Mouse (Mus musculus): ENCODE measurements around the gene Dpp6. TPM values are rescaled to one million over a fixed set of nuclear protein-coding genes. Genes with fewer than 3 reads are reported as not detected.
A peak's percentile ranks its signal among the peaks of the same experiment; 100 is the strongest.

The Dpp6 gene
- polyA plus RNA-seq, 1 experiment from 2014 or later: 12.7 TPM

DNA sequence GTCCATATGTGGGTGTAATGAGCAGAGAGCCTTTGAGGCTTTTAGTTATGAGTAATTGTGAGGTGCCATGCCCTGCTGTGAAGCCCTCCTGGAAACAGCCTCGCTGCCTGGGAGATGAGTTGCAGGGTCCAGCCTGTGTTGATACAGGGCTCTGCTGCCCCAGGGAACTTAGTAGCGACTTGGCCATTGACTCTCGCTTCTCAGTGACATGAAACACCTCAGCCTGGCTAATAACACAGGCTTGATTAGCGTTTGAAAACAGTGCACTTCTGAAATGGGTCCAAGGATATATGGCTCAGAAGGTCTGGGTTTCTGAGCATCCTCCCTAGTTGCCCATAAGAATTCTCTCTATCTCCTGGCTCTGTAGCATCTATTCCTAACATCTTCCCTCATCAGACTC lies 91.6 kb downstream of the Dpp6 start:
- 69% methylated on average over 4 of the region's 4 CpGs for WGBS
- Histone ChIP-seq H3K27ac (no peak overlapping the region), H3K4me1 (replicated peaks) (peaks cover 29% of the 10 kb centered on the region), H3K36me3 (no peaks in the 10 kb centered on the region), H3K9me3 (no peaks in the 10 kb centered on the region), H3K4me3 (no peak overlapping the region), H3K27me3 (ENCODE audit: insufficient read depth, poor library complexity, severe bottlenecking) (no peaks in the 10 kb centered on the region)
- DNase-seq (ENCODE audit: low spot score): no peak

DNA sequence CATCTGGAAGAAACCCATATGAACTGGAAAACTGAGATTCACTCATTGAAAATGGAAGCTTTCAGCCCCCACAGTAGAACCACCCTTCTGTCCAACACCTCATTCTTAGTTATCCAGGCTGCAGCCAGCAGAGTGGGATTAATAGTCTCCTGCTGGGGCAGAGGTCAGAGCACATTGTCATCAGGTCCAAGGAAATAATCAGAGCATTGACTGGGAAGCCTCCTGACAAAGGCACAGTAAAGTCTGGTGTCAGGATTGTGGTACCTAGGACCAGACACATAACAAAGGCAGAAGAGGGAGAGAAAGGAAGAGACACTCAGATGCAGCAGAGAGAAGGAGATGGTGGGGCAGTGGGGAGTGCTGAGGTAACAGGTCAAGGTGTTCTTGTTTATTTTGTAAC lies 93.3 kb downstream of the Dpp6 start:
- Histone ChIP-seq H3K36me3 (no peaks in the 10 kb centered on the region), H3K9me3 (no peaks in the 10 kb centered on the region), H3K27ac (no peak overlapping the region), H3K27me3 (ENCODE audit: insufficient read depth, poor library complexity, severe bottlenecking) (no peaks in the 10 kb centered on the region), H3K4me1 (replicated peaks) (peaks cover 13% of the 10 kb centered on the region), H3K4me3 (no peak overlapping the region)
- no peak for DNase-seq (ENCODE audit: low spot score)

DNA sequence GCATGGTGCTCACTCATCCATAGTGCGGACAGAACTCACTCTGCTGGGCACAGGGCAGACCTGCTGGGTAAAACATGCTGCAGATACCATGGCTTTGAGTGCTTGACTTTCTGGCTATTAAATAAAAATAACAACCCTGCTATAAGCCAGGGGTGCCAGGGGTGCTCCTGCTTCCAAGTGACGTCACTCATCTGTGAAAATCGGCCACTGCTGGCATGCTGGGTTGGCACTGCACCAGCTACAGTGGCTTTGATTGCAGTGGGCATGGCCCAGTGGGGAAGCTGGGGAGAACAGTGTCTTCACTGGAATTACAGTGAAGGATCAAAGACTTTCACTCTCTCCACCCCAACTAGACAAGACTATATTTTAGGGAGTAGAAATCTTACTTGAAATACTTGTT lies 95.0 kb downstream of the Dpp6 start:
- no peaks in the 10 kb centered on the region for H3K36me3 ChIP-seq
- no peak overlapping the region for H3K27ac ChIP-seq
- H3K4me3 ChIP-seq: no peak overlapping the region
- H3K27me3 ChIP-seq (ENCODE audit: insufficient read depth, poor library complexity, severe bottlenecking): no peaks in the 10 kb centered on the region
- 89% methylated on average over 3 of the region's 3 CpGs for WGBS
- peaks cover 5% of the 10 kb centered on the region for H3K4me1 ChIP-seq (replicated peaks)
- no peaks in the 10 kb centered on the region for H3K9me3 ChIP-seq
- DNase-seq (ENCODE audit: low spot score): no peak

DNA sequence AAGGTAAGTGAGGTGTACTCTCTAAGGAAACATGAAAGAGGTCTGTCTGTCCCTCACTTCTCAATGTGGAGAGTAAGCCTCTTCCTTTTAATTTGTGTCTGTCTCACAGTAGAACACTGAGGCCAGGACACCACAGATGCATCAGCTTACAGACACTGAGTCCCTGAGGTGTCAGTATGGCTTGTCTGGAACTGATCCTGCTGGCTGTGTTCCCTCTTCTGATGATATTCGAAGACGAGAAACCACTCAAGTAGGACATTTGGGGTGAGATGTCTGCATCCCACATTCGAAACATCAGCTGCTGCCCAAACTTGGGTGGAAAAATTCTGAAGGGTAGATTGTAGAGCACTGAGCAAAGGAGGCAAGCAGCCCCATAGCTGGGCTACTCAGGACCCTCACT lies 101.8 kb downstream of the Dpp6 start:
- no peak for DNase-seq (ENCODE audit: low spot score)
- no peak overlapping the region for H3K27ac ChIP-seq
- no peak overlapping the region for H3K4me3 ChIP-seq
- 91% methylated on average over 3 of the region's 3 CpGs for WGBS
- no peaks in the 10 kb centered on the region for H3K36me3 ChIP-seq
- no peaks in the 10 kb centered on the region for H3K9me3 ChIP-seq
- H3K4me1 ChIP-seq (replicated peaks): no peaks in the 10 kb centered on the region
- no peaks in the 10 kb centered on the region for H3K27me3 ChIP-seq (ENCODE audit: insufficient read depth, poor library complexity, severe bottlenecking)

DNA sequence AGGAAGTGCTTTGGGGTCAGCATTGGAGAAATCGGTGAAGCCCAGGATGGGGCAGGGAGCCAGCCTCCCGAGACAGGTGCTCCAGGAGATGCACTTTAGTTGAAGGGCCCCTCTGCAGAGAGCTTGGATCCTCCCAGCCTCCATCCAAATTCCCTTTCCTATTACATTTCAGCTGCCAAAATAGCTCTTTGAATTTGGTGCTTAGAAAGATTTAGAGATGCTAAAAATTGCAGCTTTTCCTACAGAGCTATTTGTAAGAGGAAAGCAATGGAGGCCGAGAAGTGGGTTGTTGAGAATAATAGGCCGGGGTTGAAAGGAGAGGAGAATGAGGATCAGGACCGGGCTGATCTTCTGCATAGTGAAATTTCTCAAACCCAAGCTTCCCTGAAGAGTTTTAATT lies 107.5 kb downstream of the Dpp6 start:
- H3K4me1 ChIP-seq (replicated peaks): no peaks in the 10 kb centered on the region
- no peak for DNase-seq (ENCODE audit: low spot score)
- H3K36me3 ChIP-seq: no peaks in the 10 kb centered on the region
- no peaks in the 10 kb centered on the region for H3K9me3 ChIP-seq
- no peaks in the 10 kb centered on the region for H3K27me3 ChIP-seq (ENCODE audit: insufficient read depth, poor library complexity, severe bottlenecking)
- WGBS: 90% methylated on average over 5 of the region's 5 CpGs
- no peak overlapping the region for H3K27ac ChIP-seq
- H3K4me3 ChIP-seq: no peak overlapping the region

DNA sequence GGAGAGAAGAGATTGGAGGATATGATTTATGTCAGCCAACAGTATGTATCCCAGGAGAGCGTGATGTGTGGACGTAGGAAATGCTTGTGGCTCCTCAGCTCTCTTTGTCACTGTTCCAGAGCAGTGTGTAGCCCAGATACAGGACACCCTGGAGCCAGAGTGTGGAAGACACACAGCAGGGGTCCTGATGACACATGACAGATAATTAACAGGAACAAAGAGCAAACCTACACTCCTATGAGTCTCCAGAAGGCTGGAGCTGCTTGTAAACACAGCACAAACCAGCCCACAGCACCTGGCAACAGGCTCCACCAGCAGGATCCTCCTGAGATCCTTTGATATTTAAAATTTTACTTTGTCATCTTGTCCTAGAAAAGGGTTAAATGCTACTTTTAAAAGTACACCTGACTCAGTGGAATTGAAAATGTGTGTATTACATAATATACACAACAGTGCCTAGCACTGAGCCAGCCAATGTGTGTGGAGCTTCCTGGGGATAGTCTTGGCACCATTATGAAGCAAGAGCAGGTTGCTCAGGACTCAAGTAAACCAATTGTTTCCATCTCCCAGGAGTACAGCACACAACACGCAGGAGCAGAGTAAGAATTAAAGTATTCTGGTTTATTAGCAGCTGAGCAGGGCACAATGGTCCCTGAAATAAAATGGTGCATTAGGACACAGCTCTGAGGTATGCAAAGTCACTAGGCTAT lies 115.6 kb downstream of the Dpp6 start:
- DNase-seq (ENCODE audit: low spot score): no peak
- 0 out of 2 replicates have a peak, but pooled peaks cover 4% of the 10 kb centered on the region for H3K4me1 ChIP-seq (replicated peaks)
- no peak overlapping the region for H3K27ac ChIP-seq
- no peak overlapping the region for H3K4me3 ChIP-seq
- no peaks in the 10 kb centered on the region for H3K27me3 ChIP-seq (ENCODE audit: insufficient read depth, poor library complexity, severe bottlenecking)
- 58% methylated on average over 3 of the region's 3 CpGs for WGBS
- H3K9me3 ChIP-seq: no peaks in the 10 kb centered on the region
- no peaks in the 10 kb centered on the region for H3K36me3 ChIP-seq

DNA sequence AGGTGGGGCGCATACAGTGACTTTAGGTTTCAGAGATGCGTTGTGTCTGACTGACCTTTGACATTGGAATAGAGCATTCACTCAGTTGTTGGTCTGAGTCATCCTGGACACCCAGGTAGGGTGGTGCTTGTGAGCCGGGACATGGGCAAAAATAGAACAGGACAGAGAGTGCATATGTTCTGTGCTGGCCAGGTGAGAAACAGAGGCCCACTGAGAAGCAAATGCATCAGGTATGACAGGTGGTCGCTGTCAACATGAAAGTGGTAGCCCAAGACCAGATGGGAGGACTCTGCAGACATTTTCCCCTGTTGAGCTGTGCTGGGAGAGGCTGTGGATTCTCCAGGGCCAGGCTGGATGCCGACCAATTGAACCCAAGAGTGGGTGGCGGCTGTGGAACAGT lies 117.9 kb downstream of the Dpp6 start:
- 0 out of 2 replicates have a peak, but pooled peaks cover 4% of the 10 kb centered on the region for H3K4me1 ChIP-seq (replicated peaks)
- no peak overlapping the region for H3K4me3 ChIP-seq
- no peaks in the 10 kb centered on the region for H3K27me3 ChIP-seq (ENCODE audit: insufficient read depth, poor library complexity, severe bottlenecking)
- H3K36me3 ChIP-seq: no peaks in the 10 kb centered on the region
- DNase-seq (ENCODE audit: low spot score): no peak
- H3K27ac ChIP-seq: no peak overlapping the region
- 86% methylated on average over 6 of the region's 6 CpGs for WGBS
- no peaks in the 10 kb centered on the region for H3K9me3 ChIP-seq

DNA sequence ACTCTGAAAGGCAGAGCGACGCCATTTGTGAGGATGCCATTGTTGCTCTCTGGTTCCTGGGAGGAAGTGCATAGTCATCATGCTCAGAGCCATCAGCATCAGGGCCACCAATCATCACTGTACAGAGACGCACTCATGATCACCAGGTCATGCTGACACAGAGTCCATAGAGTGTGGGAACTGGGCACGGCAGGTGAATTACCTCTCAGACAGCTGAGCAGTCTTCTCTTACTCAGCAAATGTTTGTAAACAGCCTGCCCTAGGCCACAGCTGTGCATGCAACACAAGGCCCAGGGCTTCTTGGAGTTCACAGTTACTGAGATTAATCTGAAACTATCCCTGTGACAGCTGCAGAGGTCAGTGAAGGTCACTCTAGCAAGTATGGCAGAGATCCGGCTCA lies 124.5 kb downstream of the Dpp6 start:
- DNase-seq (ENCODE audit: low spot score): no peak
- no peaks in the 10 kb centered on the region for H3K9me3 ChIP-seq
- H3K36me3 ChIP-seq: no peaks in the 10 kb centered on the region
- H3K4me3 ChIP-seq: no peak overlapping the region
- H3K4me1 ChIP-seq (replicated peaks): 0 out of 2 replicates have a peak, but pooled peaks cover 3% of the 10 kb centered on the region
- WGBS: 85% methylated on average over 5 of the region's 5 CpGs
- no peak overlapping the region for H3K27ac ChIP-seq
- H3K27me3 ChIP-seq (ENCODE audit: insufficient read depth, poor library complexity, severe bottlenecking): no peaks in the 10 kb centered on the region

DNA sequence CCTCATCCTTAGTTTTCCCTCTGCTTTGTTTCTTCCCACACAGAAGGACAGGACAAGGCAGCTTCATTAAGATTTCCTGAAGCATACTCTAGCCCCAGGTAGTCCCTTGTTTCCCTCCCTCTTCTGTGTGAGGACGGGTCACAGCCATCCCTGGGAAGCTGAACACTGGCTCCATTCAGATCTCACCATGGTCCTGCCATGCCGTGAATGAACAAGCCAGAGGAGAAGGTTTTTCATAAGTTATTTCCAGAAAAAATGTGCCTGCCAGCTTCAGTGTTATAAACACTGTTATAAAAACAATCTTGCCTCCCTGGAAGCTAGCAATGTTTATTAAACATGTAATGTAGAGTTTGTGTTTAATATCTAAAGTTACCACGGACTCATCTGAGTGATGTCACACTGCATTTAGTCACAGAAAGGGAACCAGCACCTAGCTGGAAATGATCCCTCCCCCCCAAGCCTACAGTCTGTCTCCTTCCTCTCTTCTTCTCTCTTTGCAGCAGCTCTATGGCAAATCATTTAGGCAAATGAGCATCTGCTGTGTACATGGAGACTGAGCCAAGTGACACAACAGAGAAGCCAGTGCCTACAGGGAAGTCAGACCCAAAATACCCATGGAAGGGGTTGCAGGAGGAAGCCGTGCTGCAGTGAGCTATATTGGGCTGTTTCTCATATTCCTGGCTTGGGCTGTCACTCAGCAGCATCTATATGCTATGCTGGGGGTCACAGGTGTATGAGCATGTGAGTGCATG lies 128.3 kb downstream of the Dpp6 start:
- no peaks in the 10 kb centered on the region for H3K27me3 ChIP-seq (ENCODE audit: insufficient read depth, poor library complexity, severe bottlenecking)
- no peak for DNase-seq (ENCODE audit: low spot score)
- no peaks in the 10 kb centered on the region for H3K9me3 ChIP-seq
- 0 out of 2 replicates have a peak, but pooled peaks cover 3% of the 10 kb centered on the region for H3K4me1 ChIP-seq (replicated peaks)
- H3K36me3 ChIP-seq: no peaks in the 10 kb centered on the region
- 65% methylated on average over 4 of the region's 4 CpGs for WGBS
- no peak overlapping the region for H3K4me3 ChIP-seq
- H3K27ac ChIP-seq: no peak overlapping the region

DNA sequence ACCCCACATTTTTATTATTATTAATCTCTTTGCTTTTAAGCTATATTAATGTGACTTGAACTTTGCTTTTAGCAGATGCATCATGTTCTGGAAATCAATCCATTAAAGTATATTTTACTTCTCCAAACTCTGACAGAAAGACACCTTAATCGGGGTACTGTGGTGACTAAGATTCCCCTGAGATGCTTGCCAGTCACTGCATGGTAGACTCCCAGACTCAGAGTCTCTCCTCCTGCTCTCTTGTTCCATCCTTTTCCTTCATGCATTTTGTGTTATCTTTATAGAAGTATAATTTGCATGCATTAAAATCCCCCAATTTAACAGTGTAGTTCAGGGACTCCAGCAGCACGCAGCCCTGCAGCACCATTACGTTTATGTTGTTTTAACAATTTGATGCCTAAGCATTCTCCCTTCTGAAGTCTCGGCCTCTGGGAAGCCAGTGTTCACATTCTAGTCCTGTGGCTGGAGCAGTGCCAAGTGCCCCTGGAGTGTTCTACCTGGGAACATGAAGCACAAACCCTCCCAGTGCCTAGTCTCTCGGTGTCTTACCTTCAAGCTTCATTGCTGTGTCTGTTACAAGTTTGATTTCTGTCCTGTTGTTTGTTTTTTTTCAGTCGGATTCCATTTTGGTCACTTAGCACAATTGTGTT lies 153.1 kb downstream of the Dpp6 start:
- H3K4me3 ChIP-seq: no peak overlapping the region
- DNase-seq (ENCODE audit: low spot score): no peak
- H3K27me3 ChIP-seq (ENCODE audit: insufficient read depth, poor library complexity, severe bottlenecking): no peaks in the 10 kb centered on the region
- no peak overlapping the region for H3K27ac ChIP-seq
- no peaks in the 10 kb centered on the region for H3K9me3 ChIP-seq
- H3K36me3 ChIP-seq: no peaks in the 10 kb centered on the region
- WGBS: 70% methylated on average over 6 of the region's 6 CpGs
- H3K4me1 ChIP-seq (replicated peaks): peaks cover 20% of the 10 kb centered on the region

DNA sequence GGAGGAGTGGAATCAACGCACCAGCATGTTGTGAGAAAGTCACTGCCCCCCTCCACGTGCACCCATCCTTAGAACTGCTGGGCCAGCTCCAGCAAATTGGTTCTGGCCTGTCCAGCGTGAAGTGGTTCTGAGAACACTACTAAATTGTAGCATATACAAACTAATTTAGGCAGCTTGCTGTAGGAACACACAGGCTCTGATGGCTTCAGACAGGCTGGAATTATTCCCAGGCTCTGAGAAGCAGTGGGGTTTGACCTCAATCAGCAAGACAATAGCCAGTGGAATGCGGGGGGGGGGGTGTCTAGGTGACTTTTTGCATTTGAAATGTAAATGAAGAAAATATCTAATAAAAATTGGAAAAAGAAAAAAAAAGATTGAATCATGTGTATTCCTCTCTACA lies 156.2 kb downstream of the Dpp6 start:
- no peak overlapping the region for H3K4me3 ChIP-seq
- no peaks in the 10 kb centered on the region for H3K36me3 ChIP-seq
- H3K9me3 ChIP-seq: no peaks in the 10 kb centered on the region
- H3K27ac ChIP-seq: peak overlapping the region; percentile 76
- peak; percentile 20 for DNase-seq (ENCODE audit: low spot score)
- 19% methylated on average over 4 of the region's 4 CpGs for WGBS
- H3K27me3 ChIP-seq (ENCODE audit: insufficient read depth, poor library complexity, severe bottlenecking): no peaks in the 10 kb centered on the region
- peaks cover 20% of the 10 kb centered on the region for H3K4me1 ChIP-seq (replicated peaks)

DNA sequence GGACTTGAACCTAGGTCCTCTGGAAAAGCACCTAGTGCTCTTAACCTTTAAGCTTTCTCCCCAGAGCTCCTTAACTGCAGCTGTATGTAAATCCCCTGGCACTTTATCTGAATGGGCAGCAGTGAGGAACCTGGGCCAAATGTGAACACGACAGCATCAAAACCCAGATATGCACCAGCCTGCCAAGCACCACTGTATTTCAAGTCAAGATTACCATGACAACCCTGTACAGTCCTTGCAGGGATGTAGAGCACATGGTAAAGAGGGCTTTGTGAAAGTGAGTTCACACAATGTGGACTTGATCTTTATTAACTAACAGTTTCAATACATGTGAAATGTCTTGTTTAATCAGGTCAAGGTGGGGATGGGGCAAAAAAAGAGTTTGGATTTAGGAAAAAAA lies 162.3 kb downstream of the Dpp6 start:
- H3K36me3 ChIP-seq: no peaks in the 10 kb centered on the region
- H3K27ac ChIP-seq: no peak overlapping the region
- H3K4me3 ChIP-seq: no peak overlapping the region
- no peaks in the 10 kb centered on the region for H3K27me3 ChIP-seq (ENCODE audit: insufficient read depth, poor library complexity, severe bottlenecking)
- no peak for DNase-seq (ENCODE audit: low spot score)
- 81% methylated on average over 1 of the region's 1 CpGs for WGBS
- H3K9me3 ChIP-seq: no peaks in the 10 kb centered on the region
- H3K4me1 ChIP-seq (replicated peaks): peaks cover 2% of the 10 kb centered on the region; the same call in 1 of the 2 replicates

DNA sequence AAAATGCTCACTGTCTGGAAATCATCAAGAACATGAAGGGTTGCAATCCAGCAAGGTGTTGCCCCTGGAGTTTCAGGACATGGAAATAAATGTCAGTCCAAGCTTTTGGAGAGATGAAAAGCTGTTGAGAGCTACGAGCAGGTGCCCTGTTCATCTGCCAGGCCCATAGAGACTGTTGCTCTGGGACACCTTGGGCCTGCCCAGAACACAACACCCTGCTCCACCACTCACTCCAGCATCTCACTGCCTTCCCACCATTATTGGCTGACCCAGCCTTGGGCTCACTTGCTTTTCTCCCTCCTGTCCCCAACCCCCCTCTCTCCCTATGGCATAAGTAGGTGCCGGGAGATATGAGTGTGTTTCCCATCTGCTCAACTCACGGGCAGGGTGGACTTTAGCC lies 162.8 kb downstream of the Dpp6 start:
- WGBS: 75% methylated on average over 3 of the region's 3 CpGs
- Histone ChIP-seq H3K9me3 (no peaks in the 10 kb centered on the region), H3K27me3 (ENCODE audit: insufficient read depth, poor library complexity, severe bottlenecking) (no peaks in the 10 kb centered on the region), H3K4me3 (no peak overlapping the region), H3K36me3 (no peaks in the 10 kb centered on the region), H3K4me1 (replicated peaks) (peaks cover 4% of the 10 kb centered on the region), H3K27ac (no peak overlapping the region)
- no peak for DNase-seq (ENCODE audit: low spot score)

Measured in hindbrain, embryonic 10.5 days (tissue).